Mouse (Mus musculus) kidney, adult 8-10 months (tissue): ENCODE data around the gene Dock9.
"Not testable (repeated sequence)": the region's sequence is repeated elsewhere in the genome, so short reads cannot be mapped to it uniquely, and the experiment has no call there.

ENCODE experiments used
- DNase-seq, 2 experiments: peaks; one replicate each; pipeline ENCODE4 v3.0.0; 2022

The Dock9 gene

GRCm38 (mm10) chr14:121734217-121734616 lies 63.4 kb downstream of the Dock9 start:
- no peak for DNase-seq

DNA sequence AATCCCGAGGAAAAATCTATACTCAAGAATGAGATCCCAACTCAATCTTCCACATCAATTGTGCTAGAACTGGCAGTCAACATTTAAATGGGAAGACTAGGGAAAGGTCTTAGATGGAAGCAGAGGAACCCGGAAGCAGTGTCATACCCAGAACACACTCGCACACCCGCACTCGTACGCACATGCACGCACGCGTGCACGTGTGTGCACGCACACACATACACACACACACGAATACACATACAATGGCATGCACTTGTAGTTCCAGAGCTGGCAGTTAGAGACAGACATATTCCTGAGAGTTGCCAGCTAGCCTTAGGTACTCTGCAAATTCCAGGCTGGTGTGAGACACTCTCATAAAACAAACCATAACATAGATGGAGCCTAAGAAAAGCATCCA lies 63.9 kb downstream of the Dock9 start:
- DNase-seq, result no peak

DNA sequence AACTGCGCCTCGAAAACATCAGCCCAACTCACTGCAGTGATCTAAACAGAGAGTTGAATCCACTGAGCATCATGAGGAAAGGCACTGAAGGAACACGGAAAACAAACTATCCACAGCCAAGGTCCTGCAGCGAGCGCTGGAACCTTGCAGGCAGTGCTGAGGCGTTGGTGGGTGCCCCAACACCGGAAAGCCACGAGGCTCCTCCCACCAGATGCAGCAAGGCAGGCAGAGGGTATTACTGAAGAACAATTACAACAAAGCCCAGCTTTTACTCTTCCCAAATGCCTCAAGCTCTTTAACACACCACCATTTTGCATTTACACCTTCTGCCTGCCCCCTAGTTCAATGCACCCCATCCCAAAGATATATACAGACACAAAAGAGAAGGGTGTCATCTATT lies 65.4 kb downstream of the Dock9 start:
- DNase-seq, result no peak

GRCm38 (mm10) chr14:121731688-121732168 lies 65.9 kb downstream of the Dock9 start:
- no peak for DNase-seq

- no peak for DNase-seq
These were observed 66.7 kb downstream of the Dock9 start for GRCm38 (mm10) chr14:121730966-121731365.

- no peak for DNase-seq
These were observed 69.6 kb downstream of the Dock9 start for GRCm38 (mm10) chr14:121727996-121728395.

GRCm38 (mm10) chr14:121724501-121724900 lies 73.1 kb downstream of the Dock9 start:
- DNase-seq, result peak; percentile 63 to 68

- DNase-seq, result no peak
These were observed 74.9 kb downstream of the Dock9 start for GRCm38 (mm10) chr14:121722774-121723173.

GRCm38 (mm10) chr14:121721431-121721830 lies 76.2 kb downstream of the Dock9 start:
- DNase-seq, result peak in 1 of 2 experiments; percentile 30

- peak; percentile 73 to 87 for DNase-seq
These were observed 77.7 kb downstream of the Dock9 start for GRCm38 (mm10) chr14:121719638-121720601.

DNA sequence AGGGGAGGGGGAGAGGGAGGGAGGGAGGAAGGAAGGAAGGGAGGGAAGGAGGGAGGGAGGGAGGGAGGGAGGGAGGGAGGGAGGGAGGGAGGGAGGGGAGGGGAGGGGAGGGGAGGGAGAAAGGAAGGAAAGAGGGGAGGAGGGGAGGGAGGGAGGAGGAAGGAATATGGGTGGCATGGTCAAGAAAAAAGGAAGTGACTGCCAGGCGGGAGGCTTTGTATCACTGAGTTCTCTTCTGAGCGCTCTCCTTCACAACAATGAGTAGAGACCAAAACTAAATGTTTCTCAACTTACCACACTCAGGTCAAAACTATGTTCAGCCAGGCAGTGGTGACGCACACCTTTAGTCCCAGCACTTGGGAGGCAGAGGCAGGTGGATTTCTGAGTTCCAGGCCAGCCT lies 82.8 kb downstream of the Dock9 start:
- not testable (repeated sequence) for DNase-seq

DNA sequence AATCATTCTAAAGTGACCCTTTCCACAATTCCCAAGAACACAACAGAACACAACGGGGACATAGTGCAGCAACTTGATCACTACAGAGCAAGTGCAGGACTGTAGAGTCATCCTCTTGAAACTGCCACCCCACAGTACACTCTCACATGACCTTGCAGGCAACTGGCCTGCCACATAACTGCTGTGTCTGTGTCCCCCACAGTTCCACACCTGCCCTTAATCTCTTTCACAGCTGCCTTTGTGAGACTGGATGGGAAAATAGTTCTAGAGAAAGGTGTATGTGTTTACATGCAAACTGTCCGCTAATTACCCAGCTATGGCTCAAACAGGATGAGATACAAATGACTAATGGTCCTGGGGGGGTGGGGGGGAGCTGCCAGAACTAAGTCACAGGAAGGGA lies 83.4 kb downstream of the Dock9 start:
- no peak for DNase-seq

DNA sequence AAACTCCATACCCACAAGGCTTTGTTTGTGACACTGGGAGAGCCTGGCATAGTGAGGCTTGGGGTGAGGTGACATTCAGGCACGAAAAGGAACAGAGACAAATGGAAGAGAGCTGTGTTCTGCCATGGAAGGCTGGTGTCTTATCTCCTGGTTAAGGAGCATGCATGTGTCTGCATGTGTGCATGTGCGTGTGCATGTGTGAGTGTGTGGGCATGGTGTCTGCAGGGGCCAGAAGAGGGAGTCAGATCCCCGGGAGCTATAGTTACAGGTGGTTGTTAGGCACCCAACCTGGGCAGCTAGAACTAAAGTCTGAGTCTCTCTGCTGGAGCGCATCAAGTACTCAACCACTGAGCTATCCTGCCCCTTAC lies 83.8 kb downstream of the Dock9 start:
- DNase-seq, result no peak

- DNase-seq, result no peak
These were observed 84.3 kb downstream of the Dock9 start for GRCm38 (mm10) chr14:121713166-121713829.

DNA sequence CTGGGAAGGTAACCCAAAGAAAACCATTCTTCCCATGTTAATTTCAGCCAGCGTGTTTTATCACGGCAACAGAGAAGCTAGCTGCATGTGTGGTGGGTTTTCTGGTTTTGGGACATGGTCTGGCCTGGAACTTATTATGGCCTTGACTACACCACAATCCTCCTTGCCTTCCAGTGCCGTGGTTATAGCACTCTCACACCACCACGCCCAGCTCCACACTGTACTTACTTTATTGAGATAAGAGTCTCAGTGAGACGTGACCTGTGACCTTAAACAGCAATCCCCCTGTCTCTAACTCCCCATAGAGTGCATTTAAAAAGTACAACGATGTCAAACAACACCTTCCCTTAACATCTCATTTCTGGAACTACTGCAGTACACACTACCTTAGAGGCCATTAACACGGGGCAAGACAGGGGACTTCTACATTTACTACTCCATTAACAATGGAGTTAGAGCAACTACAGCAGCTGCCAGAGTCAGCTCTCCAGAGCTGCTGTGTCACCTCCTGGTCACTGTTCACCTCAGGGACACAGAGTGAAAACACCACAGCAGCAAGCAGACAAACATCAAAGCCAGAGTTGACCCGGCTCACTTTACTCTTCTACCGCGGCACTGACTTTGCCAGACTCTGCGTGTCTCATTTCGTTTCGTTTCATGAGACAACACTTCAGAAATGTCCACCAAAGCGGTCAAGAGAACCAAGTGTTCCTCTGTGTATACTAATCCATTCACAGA lies 86.4 kb downstream of the Dock9 start:
- no peak for DNase-seq

- DNase-seq, result no peak
These were observed 87.5 kb downstream of the Dock9 start for GRCm38 (mm10) chr14:121710130-121710529.

GRCm38 (mm10) chr14:121708244-121708643 lies 89.4 kb downstream of the Dock9 start:
- DNase-seq, result no peak

DNA sequence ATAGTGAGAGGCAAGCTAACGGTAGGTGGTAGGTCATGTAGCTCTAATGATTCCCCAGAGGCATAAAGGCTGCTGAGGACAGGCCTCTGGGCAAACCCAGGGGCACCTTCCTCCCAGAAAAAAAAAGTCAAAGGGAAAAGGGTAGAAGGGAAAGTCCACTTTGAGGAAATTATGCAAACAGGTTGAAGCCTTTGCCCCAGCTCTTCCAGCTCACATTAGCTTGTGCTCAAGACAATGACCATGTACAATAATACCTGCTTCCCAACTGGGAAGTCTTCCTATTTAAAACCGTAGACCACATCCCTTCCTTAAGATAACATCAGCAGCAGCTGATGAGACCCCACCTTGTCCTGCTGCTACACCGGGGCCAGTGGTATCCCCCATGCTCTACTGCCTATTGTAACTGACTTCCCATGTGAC lies 91.1 kb downstream of the Dock9 start:
- peak in 1 of 2 experiments; percentile 62 for DNase-seq

- DNase-seq, result peak; percentile 27 to 34
These were observed 92.0 kb downstream of the Dock9 start for GRCm38 (mm10) chr14:121705644-121706043.

DNA sequence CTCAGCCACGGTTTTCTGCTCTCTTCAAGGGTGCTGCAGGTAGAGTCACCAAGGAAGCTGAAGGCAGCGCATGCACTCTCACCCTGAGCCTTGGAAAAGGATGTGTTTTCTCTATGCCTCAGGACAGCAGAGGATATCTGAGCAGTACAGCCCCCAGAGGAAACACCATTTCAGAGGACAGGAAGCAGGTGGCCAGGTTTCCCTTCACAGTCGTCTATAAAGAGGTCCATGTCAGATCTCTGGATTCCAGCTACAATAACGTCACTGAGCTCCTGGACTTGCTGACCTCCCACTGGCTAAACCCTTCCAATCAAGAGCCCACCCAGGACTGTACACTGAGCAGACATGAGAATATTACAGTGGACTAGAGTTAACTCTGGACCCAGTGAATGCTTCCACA lies 95.1 kb downstream of the Dock9 start:
- no peak for DNase-seq

DNA sequence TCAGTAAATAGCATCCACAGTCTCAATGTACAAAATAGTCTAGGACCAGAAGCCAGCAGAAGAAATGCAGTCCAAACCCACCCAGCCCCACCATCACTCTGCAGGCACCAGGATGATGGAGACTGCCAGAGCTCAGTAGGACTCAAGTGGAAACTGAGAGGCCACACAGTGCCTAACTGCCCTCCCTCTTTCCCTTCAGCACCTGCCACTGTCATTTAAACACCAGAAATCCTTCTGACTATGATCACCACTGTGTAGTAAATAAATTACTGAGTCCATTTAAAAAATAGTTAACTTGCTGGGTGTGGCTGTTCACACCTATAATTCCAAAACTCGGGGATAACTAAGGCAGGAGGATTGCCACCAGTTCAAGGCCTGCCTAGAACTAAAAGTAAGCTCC lies 97.6 kb downstream of the Dock9 start:
- no peak for DNase-seq

- DNase-seq, result no peak
These were observed 99.1 kb downstream of the Dock9 start for GRCm38 (mm10) chr14:121698620-121698950.
